Mouse (Mus musculus) embryonic facial prominence, embryonic 13.5 days (tissue): Measurements from ENCODE around the gene Six5. TPM values are rescaled to one million over a fixed set of nuclear protein-coding genes. Genes with fewer than 3 reads are reported as not detected.
A peak's percentile ranks its signal among the peaks of the same experiment; 100 is the strongest.
"Not testable (repeated sequence)": the region's sequence is repeated elsewhere in the genome, so short reads cannot be mapped to it uniquely, and the experiment has no call there.

Source experiments
- ATAC-seq: fragments of 200-750 bp; cut with Nextera tagmentation; 2 replicates; pipeline ENCODE4 v1.8.0; 2017; ENCODE audit warnings: low read depth; ENCODE audit not compliant: insufficient number of reproducible peaks, insufficient read depth, low FRiP score, low TSS enrichment
- H3K27ac ChIP-seq: fragments of 300-500 bp; sonication (generic); 2 replicates; pipeline ENCODE4 v1.5.1; 2015; ENCODE audit warnings: moderate library complexity, mild to moderate bottlenecking, inconsistent platforms
- H3K27me3 ChIP-seq: fragments of 300-500 bp; sonication (generic); 2 replicates; pipeline ENCODE4 v1.6.1; 2015; ENCODE audit warnings: mild to moderate bottlenecking, inconsistent platforms
- H3K36me3 ChIP-seq: fragments of 300-500 bp; sonication (generic); 2 replicates; pipeline ENCODE4 v1.6.1; 2015; ENCODE audit warnings: mild to moderate bottlenecking, inconsistent platforms
- H3K4me1 ChIP-seq: fragments of 300-500 bp; sonication (generic); 2 replicates; pipeline ENCODE4 v1.6.1; 2015; ENCODE audit warnings: inconsistent platforms
- H3K4me2 ChIP-seq: fragments of 300-500 bp; sonication (generic); 2 replicates; pipeline ENCODE4 v1.6.1; 2015; ENCODE audit warnings: moderate library complexity, mild to moderate bottlenecking, inconsistent platforms
- H3K4me3 ChIP-seq: fragments of 300-500 bp; sonication (generic); 2 replicates; pipeline ENCODE4 v1.5.1; 2015; ENCODE audit warnings: mild to moderate bottlenecking, inconsistent platforms
- H3K9ac ChIP-seq: fragments of 300-500 bp; sonication (generic); 2 replicates; pipeline ENCODE4 v1.6.1; 2015; ENCODE audit warnings: mild to moderate bottlenecking, inconsistent platforms
- H3K9me3 ChIP-seq: fragments of 300-500 bp; sonication (generic); 2 replicates; pipeline ENCODE4 v1.6.1; 2016; ENCODE audit warnings: inconsistent platforms
- WGBS: fragments of 180-500 bp; shearing (Covaris S2); methylation state at CpG from one replicate; pipeline ENCODE4 v1.1.7; 2015; ENCODE audit warnings: mixed read lengths; 5-methylcytosine and 5-hydroxymethylcytosine counted together
- polyA plus RNA-seq: library from polyadenylated mRNA; unstranded; fragments of >200 nt; fragmentation: Nextera tagmentation; extraction: Ambion mirVana; gene quantifications from 2 replicates; pipeline ENCODE4 v1.2.1, GENCODE M21; 2015

The Six5 gene
- polyA plus RNA-seq, 1 experiment from 2014 or later, result 15.3 TPM

DNA sequence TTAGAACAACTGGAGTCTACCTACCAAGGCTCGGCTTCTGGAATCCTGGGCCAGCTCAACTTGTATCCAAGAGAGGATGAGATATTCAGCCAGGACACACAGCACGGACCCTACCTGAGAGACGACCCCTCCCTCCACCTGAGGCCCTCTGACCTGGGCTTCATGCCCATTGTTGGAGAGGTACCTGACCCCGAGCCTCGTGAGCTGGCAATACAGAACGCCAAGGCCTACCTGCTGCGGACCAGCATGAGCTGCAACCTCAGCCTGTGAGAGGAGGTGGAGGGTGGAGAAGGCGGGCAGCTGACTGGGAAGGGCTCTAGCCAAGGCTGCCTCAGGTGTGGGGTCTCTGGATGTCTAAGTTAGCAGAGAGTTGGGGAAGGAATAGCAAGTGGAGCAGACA is 39.3 kb upstream of the Six5 start:
- Histone ChIP-seq H3K27me3 (no peaks in the 10 kb centered on the region), H3K9ac (peak overlapping the region; percentile 53; the same call in 1 of the 2 replicates), H3K4me1 (peaks cover 10% of the 10 kb centered on the region), H3K36me3 (peaks cover 44% of the 10 kb centered on the region), H3K9me3 (no peaks in the 10 kb centered on the region), H3K4me3 (no peak overlapping the region), H3K4me2 (peak overlapping the region; percentile 50; the same call in 1 of the 2 replicates), H3K27ac (no peak overlapping the region)
- ATAC-seq, result no peak
- 94% methylated on average over 8 of the region's 8 CpGs for WGBS

GRCm38 (mm10) chr7:19057405-19057804 is 37.0 kb upstream of the Six5 start:
- H3K4me3 ChIP-seq, result no peak overlapping the region
- WGBS, result 84% methylated on average over 10 of the region's 10 CpGs
- no peak for ATAC-seq
- no peak overlapping the region for H3K9ac ChIP-seq
- peaks cover 22% of the 10 kb centered on the region for H3K36me3 ChIP-seq
- H3K27me3 ChIP-seq, result no peaks in the 10 kb centered on the region
- H3K4me1 ChIP-seq, result peaks cover 10% of the 10 kb centered on the region
- no peaks in the 10 kb centered on the region for H3K9me3 ChIP-seq
- H3K4me2 ChIP-seq, result no peak overlapping the region
- no peak overlapping the region for H3K27ac ChIP-seq

DNA sequence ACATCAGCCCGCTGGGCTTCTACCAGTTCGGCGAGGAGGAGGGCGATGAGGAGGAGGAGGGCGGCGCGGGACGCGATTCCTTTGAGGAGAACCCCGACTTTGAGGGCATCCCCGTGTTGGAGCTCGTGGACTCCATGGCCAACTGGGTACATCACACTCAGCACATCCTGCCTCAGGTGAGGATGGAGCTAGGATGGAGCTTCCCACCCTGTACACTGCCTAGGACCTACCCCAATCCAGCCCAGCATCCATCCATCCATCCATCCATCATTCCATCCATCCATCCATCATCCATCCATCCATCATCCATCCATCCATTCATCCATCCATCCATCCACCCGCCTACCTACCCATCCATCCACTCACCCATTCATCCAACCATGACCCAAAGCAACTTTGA is 28.5 kb upstream of the Six5 start:
- Histone ChIP-seq H3K4me3 (peak overlapping the region; percentile 22), H3K27ac (no peak overlapping the region), H3K4me1 (no peaks in the 10 kb centered on the region), H3K9ac (peak overlapping the region; percentile 36; the same call in 1 of the 2 replicates), H3K9me3 (no peaks in the 10 kb centered on the region), H3K36me3 (no peaks in the 10 kb centered on the region), H3K27me3 (peaks cover 38% of the 10 kb centered on the region), H3K4me2 (peak overlapping the region; percentile 45)
- ATAC-seq, result no peak
- 58% methylated on average over 13 of the region's 13 CpGs for WGBS

DNA sequence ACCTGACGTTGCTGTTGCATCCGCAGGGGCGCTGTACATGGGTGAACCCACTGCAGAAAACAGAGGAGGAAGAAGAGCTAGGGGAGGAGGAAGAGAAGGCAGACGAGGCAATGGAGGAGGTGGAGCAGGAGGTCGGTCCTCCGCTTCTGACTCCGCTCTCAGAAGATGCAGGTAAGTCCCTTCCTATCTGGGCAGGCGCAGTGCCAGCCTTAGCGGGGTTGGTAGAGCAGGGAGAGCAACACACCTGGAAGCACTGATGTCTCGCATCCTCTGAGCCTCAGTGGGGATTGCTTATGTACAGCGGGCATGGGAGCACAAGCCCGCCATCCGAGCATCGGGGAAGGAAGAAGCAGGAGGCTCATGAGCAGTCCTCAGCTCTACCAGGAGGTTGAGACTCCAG is 27.3 kb upstream of the Six5 start:
- Histone ChIP-seq H3K27me3 (peaks cover 38% of the 10 kb centered on the region), H3K4me1 (no peaks in the 10 kb centered on the region), H3K27ac (no peak overlapping the region), H3K9ac (no peak overlapping the region), H3K9me3 (no peaks in the 10 kb centered on the region), H3K4me3 (no peak overlapping the region), H3K36me3 (no peaks in the 10 kb centered on the region), H3K4me2 (no peak overlapping the region)
- 48% methylated on average over 14 of the region's 14 CpGs for WGBS
- no peak for ATAC-seq

DNA sequence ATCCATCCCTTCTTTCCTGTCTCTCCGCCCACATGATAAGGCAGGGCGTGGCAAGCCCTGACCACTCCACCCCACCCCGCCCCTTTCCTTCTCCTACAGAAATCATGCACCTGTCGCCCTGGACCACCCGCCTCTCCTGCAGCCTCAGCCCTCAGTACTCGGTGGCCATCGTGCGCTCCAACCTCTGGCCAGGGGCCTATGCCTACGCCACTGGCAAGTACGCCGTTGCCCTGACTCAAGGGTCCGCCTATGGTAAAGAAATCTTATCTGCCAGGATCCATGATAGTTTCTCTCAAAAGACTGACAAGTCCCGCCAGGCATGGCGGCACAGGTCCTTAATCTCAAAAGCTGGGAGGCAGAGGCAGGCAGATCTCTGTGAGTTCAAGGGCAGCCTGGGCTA is 26.5 kb upstream of the Six5 start:
- peaks cover 38% of the 10 kb centered on the region for H3K27me3 ChIP-seq
- H3K9me3 ChIP-seq, result no peaks in the 10 kb centered on the region
- H3K4me2 ChIP-seq, result no peak overlapping the region
- H3K4me1 ChIP-seq, result no peaks in the 10 kb centered on the region
- no peak overlapping the region for H3K27ac ChIP-seq
- no peaks in the 10 kb centered on the region for H3K36me3 ChIP-seq
- no peak overlapping the region for H3K4me3 ChIP-seq
- no peak overlapping the region for H3K9ac ChIP-seq
- 71% methylated on average over 12 of the region's 14 CpGs for WGBS
- ATAC-seq, result no peak

GRCm38 (mm10) chr7:19068707-19069106 is 25.7 kb upstream of the Six5 start:
- peaks cover 38% of the 10 kb centered on the region for H3K27me3 ChIP-seq
- H3K36me3 ChIP-seq, result no peaks in the 10 kb centered on the region
- H3K4me1 ChIP-seq, result no peaks in the 10 kb centered on the region
- no peak overlapping the region for H3K27ac ChIP-seq
- 11% methylated on average over 2 of the region's 2 CpGs for WGBS
- ATAC-seq, result no peak
- H3K9me3 ChIP-seq, result no peaks in the 10 kb centered on the region
- H3K9ac ChIP-seq, result no peak overlapping the region
- no peak overlapping the region for H3K4me3 ChIP-seq
- no peak overlapping the region for H3K4me2 ChIP-seq

DNA sequence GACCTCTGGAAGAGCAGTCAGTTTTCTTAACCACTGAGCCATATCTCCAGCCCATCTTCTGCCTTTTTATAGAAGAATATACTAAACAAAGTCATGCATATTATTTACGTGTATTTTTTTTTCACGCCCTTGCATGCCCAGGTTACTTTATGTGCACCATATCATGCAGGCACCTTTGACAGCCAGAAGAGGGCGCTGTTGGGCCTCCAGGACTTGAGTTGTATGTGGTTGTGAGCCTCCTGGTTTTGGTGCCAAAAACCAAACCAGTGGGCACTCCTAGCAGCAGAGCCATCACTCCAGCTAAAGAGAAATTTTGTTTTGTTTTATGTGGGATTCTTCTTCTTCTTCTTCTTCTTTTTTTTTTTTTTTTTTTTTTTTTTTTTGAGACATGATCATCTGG is 24.9 kb upstream of the Six5 start:
- H3K4me3 ChIP-seq, result no peak overlapping the region
- H3K9me3 ChIP-seq, result no peaks in the 10 kb centered on the region
- H3K9ac ChIP-seq, result no peak overlapping the region
- H3K27me3 ChIP-seq, result peaks cover 34% of the 10 kb centered on the region
- H3K4me1 ChIP-seq, result no peaks in the 10 kb centered on the region
- ATAC-seq, result no peak
- no peak overlapping the region for H3K4me2 ChIP-seq
- H3K36me3 ChIP-seq, result no peaks in the 10 kb centered on the region
- 55% methylated on average over 3 of the region's 3 CpGs for WGBS
- H3K27ac ChIP-seq, result no peak overlapping the region

DNA sequence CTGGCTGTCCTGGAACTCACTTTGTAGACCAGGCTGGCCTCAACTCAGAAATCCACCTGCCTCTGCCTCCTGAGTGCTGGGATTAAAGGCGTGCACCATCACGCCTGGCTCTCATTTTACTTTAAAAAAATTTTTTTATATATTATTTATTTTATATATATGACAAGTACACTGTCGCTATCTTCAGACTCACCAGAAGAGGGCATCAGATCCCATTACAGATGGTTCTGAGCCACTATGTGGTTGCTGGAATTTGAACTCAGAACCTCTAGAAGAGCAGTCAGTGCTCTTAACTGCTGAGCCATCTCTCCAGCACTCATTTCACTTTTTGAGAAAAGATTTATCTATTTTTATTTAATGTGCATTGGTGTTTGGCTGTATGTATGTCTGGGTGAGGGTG is 23.4 kb upstream of the Six5 start:
- H3K9me3 ChIP-seq, H3K36me3 ChIP-seq, H3K4me2 ChIP-seq, H3K27ac ChIP-seq, H3K4me1 ChIP-seq, H3K9ac ChIP-seq, H3K4me3 ChIP-seq, ATAC-seq: not testable (repeated sequence)
- H3K27me3 ChIP-seq, result peaks cover 18% of the 10 kb centered on the region
- 63% methylated on average over 3 of the region's 3 CpGs for WGBS

DNA sequence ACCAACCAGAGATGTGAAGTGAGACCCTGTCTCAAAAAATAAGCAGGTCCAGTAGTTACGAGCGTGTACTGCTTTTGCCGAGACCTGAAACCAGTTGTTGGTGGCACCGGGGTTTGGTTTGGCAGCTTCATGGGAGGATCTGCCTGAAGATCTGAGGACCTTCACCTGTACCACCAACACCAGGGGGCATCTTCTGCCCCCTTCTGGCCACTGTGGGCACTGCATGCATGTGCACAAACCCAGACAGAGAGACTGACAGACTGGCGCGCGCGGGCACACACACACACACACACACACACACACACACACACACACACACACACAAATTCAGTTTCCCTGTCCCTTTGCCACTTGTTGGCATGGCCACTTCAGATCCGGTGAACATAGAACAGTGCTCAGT is 20.9 kb upstream of the Six5 start:
- Histone ChIP-seq H3K9me3 (no peaks in the 10 kb centered on the region), H3K4me3 (no peak overlapping the region), H3K9ac (no peak overlapping the region), H3K27me3 (no peaks in the 10 kb centered on the region), H3K4me1 (peaks cover 19% of the 10 kb centered on the region), H3K36me3 (peaks cover 7% of the 10 kb centered on the region), H3K4me2 (no peak overlapping the region), H3K27ac (no peak overlapping the region)
- no peak for ATAC-seq
- 85% methylated on average over 9 of the region's 9 CpGs for WGBS

GRCm38 (mm10) chr7:19074494-19074893 is 19.9 kb upstream of the Six5 start:
- 89% methylated on average over 6 of the region's 6 CpGs for WGBS
- peaks cover 17% of the 10 kb centered on the region for H3K36me3 ChIP-seq
- H3K27me3 ChIP-seq, result no peaks in the 10 kb centered on the region
- H3K9me3 ChIP-seq, result no peaks in the 10 kb centered on the region
- ATAC-seq, result no peak
- no peak overlapping the region for H3K4me3 ChIP-seq
- peaks cover 19% of the 10 kb centered on the region for H3K4me1 ChIP-seq
- no peak overlapping the region for H3K4me2 ChIP-seq
- no peak overlapping the region for H3K27ac ChIP-seq
- H3K9ac ChIP-seq, result no peak overlapping the region

GRCm38 (mm10) chr7:19075231-19075630 is 19.2 kb upstream of the Six5 start:
- Histone ChIP-seq H3K4me1 (peaks cover 19% of the 10 kb centered on the region), H3K27me3 (no peaks in the 10 kb centered on the region), H3K27ac (no peak overlapping the region), H3K36me3 (peaks cover 24% of the 10 kb centered on the region), H3K9ac (no peak overlapping the region), H3K9me3 (no peaks in the 10 kb centered on the region), H3K4me2 (peak overlapping the region; percentile 94), H3K4me3 (peak overlapping the region; percentile 100)
- no peak for ATAC-seq
- WGBS, result 60% methylated on average over 5 of the region's 5 CpGs

- H3K4me3 ChIP-seq, result peak within 1 kb of the TSS; percentile 100
- peak; percentile 99 for ATAC-seq
- peak within 1 kb of the TSS; percentile 94 for H3K4me2 ChIP-seq
- H3K9me3 ChIP-seq, result no peaks in the 10 kb centered on the region
- under 1% methylated on average over 86 of the region's 91 CpGs for WGBS
- peak within 1 kb of the TSS; percentile 99 for H3K9ac ChIP-seq
- H3K27ac ChIP-seq, result peak within 1 kb of the TSS; percentile 75
- H3K36me3 ChIP-seq, result peaks cover 31% of the 10 kb centered on the region
- peaks cover 19% of the 10 kb centered on the region for H3K4me1 ChIP-seq
- H3K27me3 ChIP-seq, result no peaks in the 10 kb centered on the region
These were observed 18.4 kb upstream of the Six5 start, which contains the start of gene Dmwd for GRCm38 (mm10) chr7:19075723-19076585. Dmwd (plus strand) TSS chr7:19076227.
